Mouse (Mus musculus) brain, embryonic 14.5 days (tissue): ENCODE results near the gene Rpusd4. TPM values are rescaled to one million over a fixed set of nuclear protein-coding genes. Genes with fewer than 3 reads are reported as not detected.

Source experiments
- DNase-seq: peaks from one replicate; pipeline ENCODE4 v3.0.0-alpha.2; 2011; ENCODE audit warnings: low read depth
- CTCF ChIP-seq: fragments of 200-500 bp; IDR thresholded peaks from 2 replicates; pipeline ENCODE4 v1.5.1; 2012; ENCODE audit warnings: inconsistent platforms, mild to moderate bottlenecking, moderate library complexity, borderline replicate concordance; ENCODE audit not compliant: insufficient read depth, insufficient read length; ENCODE audit errors: extremely low read depth
- POLR2A ChIP-seq: fragments of 200-500 bp; IDR thresholded peaks from 2 replicates; pipeline ENCODE4 v1.6.1; 2012; ENCODE audit warnings: mild to moderate bottlenecking, inconsistent platforms, borderline replicate concordance; ENCODE audit not compliant: poor library complexity, insufficient read depth, insufficient read length, severe bottlenecking; ENCODE audit errors: extremely low read depth
- polyA plus RNA-seq: library from polyadenylated mRNA; depleted of rRNA; stranded (reverse); fragments of >200 nt; gene quantifications from 2 replicates; pipeline ENCODE4 v1.2.3, GENCODE M21; 2012

Gene Rpusd4
- polyA plus RNA-seq, 1 experiment, result 16.4 TPM

DNA sequence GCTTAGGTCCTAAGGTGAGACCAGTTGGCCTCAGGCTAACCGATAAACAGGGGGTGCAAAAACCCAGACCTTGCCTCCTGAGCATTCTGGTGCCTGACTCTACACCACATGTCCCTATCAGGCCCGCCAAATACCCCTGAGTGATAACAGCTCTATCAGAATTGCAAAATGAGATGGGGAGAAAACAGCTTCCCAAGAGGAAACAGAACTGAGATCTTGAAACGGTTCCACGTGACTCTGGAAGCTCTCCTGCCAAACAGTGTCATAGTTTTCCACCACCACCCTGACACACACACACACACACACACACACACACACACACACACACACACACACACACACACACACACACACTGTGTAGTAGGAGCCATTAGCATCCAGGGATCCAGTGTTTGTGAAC is 23.3 kb downstream of the Rpusd4 start:
- TF ChIP-seq POLR2A (no peak), CTCF (no peak)
- peak; percentile 14 for DNase-seq

- DNase-seq, result peak; percentile 26
- no peak for TF ChIP-seq CTCF
- TF ChIP-seq POLR2A, result no peak
Measured at GRCm38 (mm10) chr9:35293465-35293864, 25.8 kb downstream of the Rpusd4 start.

DNA sequence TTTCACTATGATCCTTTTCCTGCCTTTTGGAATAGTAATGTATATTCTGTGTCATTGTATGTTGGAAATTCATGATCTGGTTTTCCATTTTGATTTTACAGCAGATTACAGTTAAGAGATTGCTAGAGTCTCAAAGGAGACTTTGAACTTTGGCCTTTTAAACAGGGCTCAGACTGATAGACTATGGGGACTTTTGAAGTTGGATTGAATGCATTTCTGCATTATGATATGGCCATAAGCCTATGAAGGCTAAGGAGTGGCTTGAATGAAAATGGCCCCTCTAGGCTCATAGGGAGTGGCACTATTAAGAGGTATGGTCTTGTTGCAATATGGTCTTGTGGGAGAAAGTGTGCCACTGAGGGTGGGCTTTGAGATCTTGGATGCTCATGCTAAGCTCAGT is 30.1 kb downstream of the Rpusd4 start:
- no peak for TF ChIP-seq POLR2A
- TF ChIP-seq CTCF, result no peak

DNA sequence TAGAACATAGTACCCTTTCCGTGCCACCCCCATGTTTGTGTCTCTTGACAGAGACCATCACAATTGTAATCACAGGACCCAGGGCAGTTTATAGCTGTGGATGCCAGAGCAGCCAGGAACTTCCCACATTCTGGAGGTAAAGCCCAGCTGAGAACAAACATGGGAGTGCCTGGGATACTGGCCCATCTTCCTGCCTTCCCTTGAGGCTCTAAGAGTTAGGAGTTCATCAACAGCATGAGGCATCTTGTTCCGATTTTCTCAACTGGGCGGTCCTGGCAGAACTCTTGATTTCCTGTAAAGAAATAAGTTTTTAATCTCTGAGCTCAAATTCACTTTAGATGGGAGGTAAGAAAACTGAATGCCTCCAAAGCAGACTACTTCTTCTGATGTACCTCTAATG is 34.5 kb downstream of the Rpusd4 start:
- DNase-seq, result no peak
- TF ChIP-seq CTCF, result no peak
- no peak for TF ChIP-seq POLR2A

More for the DNA sequence above, 30.1 kb downstream of the Rpusd4 start:
- DNase-seq, result no peak

- TF ChIP-seq CTCF, result no peak
- TF ChIP-seq POLR2A, result no peak
- no peak for DNase-seq
Measured at GRCm38 (mm10) chr9:35307461-35307860, 39.8 kb downstream of the Rpusd4 start.

- TF ChIP-seq POLR2A (no peak), CTCF (no peak)
- no peak for DNase-seq
Measured at GRCm38 (mm10) chr9:35310377-35310776, 42.7 kb downstream of the Rpusd4 start.

GRCm38 (mm10) chr9:35312516-35312915 is 44.9 kb downstream of the Rpusd4 start:
- no peak for TF ChIP-seq CTCF
- no peak for TF ChIP-seq POLR2A
- DNase-seq, result peak; percentile 52

DNA sequence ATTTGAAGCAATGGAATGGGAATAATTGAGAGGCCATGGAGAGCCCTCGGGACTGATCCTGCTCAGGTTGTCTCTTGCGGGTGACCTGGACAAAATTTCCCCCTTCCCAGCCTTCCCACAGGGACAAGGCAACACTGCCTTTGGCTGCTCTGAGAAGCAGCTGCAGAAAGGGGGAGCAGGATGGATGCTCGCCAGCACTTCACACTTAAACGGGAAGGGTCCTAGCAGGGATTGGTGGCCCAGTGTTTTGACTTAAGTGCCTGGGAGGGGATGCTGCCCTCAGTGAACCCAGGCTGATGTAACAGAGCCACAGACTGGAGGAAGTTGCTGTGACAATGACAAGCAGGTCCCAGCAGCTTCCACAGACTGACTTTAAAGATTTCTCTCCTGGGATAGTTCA is 45.9 kb downstream of the Rpusd4 start:
- DNase-seq, result peak; percentile 81
- no peak for TF ChIP-seq POLR2A
- no peak for TF ChIP-seq CTCF

DNA sequence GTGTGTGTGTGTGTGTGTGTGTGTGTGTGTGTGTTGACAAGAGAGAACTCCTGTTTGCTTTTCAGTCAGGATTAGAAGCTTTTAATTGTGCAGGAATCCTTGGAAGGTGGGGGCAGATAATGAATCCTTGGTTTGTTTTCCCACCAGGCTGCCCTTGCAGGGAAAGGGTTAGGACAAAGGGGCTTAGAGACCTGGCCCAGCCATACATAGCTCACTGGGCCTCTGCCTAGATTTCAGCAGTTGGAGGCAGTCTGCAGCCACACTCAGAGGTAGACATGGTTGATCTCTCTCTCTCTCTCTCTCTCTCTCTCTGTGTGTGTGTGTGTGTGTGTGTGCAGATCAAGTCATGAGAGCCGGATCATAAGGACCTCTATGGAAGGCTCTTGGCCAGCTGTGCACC is 46.6 kb downstream of the Rpusd4 start:
- peak; percentile 80 for DNase-seq
- TF ChIP-seq CTCF (no peak), POLR2A (no peak)

DNA sequence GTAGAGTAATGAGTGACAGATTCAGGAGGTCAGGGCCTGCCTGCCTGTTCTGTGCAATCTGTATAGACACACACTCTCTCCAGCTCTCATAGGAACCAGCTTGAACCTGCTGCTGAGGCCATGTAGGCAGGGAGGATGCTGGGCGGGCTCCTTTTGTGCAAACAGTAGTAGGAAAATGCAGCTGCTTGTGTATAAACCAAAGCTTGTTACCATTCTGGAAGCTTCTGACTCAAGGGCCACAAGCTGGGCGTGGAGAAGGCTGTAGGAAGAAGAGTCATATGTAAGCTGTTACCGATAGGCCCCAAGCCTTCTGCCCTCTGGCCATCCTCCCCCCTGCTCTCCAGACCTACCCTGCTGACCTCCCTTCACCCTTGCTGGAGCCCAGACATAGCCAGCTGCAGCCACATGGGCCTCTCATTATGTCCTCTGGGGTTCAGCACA is 49.1 kb downstream of the Rpusd4 start:
- TF ChIP-seq CTCF (no peak), POLR2A (no peak)
- DNase-seq, result no peak

DNA sequence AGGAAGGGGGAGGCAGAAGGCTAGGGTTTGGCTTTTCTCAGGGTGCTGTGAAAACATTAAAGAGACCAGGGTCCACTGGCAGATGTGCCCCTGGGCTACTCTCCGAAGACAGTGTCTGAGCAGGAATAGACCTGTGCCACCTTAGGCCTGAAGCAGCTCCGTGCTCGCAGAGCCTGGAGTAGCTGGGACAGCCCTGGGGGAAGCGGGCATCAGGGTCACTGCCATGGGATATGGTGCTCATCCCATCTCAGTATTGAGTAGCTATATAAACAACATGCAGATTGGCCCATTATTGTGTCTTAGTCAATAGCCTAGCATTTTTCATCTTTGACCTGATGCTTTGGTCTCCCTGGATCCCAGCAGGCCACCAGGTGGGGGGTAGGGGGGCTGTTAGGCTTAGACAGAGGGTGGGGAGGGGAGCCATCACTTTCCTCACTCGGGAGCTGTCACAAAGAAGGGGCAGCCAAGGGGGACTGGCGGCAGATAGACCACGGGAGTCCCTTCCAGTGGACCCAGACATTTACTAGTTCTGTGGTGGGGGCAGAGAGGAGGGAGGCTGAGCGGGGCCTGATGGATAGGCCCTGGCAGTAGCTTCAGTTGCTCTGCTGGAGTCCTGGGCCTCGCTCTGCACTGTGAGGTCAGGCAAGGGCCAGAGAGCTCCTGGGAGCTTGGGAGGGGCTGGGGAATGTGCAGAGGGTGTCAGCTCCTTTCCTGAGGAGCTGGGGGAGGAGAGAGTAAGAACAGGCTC is 49.7 kb downstream of the Rpusd4 start:
- no peak for DNase-seq
- no peak for TF ChIP-seq CTCF
- TF ChIP-seq POLR2A, result no peak

- peak; percentile 86 for DNase-seq
- TF ChIP-seq CTCF (no peak), POLR2A (no peak)
Measured at GRCm38 (mm10) chr9:35318537-35319172, 51.0 kb downstream of the Rpusd4 start.
